Mouse (Mus musculus) layer of hippocampus, postnatal 14 days (tissue): ENCODE measurements at regions not wholly inside any gene's neighbourhood (a gene's known extent, or its start where the extent isn't known, plus 50 kb on each side); places are given as distances from the start of the nearest gene placed in this dataset.

ENCODE experiments used
- DNase-seq, 2 experiments: peaks; one replicate each; pipeline ENCODE4 v3.0.0; 2021 to 2022; ENCODE audit warnings: low spot score in 2 of 2, mixed read lengths in 1 of 2

- DNase-seq: no peak
These were observed 84.2 kb upstream of the Calm2 start for GRCm38 (mm10) chr17:87530818-87531410.

DNA sequence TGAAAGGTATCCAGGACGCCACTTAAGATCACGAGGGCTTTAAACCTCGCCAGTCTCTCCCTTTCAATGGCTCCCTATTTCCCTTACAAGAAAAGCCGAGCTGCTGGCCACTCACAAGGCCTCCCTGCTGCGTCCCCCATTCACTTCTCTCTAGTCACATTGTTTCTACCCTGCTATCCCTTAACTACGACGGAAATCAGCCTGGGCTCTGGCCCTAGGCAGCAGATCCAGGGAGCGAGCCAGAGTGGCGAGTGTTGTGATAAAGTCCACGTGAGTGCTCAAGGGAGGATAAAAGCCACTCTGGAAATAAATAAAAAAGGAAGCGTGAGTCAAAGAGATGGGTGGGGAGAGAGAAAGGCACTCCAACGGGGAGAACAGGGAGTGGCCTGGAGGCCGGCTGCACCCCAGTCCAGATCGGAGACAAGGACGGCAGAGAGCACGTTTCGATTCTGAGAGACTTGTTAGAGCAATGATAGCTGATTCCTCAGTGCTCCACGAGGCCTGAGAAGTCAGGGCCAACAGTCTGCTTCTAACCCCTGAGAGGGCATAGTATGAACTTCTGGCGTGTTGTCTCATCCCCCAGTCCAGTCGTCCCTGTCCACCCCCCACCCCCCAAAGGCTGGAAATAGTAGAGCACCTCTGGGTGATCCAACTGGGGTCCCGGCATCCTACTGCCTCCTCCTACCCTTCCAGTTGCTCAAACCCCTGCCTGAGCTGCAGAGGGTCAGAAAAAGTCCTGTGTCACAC, 84.8 kb upstream of the Calm2 start:
- peak in 1 of 2 experiments; percentile 12 for DNase-seq

DNA sequence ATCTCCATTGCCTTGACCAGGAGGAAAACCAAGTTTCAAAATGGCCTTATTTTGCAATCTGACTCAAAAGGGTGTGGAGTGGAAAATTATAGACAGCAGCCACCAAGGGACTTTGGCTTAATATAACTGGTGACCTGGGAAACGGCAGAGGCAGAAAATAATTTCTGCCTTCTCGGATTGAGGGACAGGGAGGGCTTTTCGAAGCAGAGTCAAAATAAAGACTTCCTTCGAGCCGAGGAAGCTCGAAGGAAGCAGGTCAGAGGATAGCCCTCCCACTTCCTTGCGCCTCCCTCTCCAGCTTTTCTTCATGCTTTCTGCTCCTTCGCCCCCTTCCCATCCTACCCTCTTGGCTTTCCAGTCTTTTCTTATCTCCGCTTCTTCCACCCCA, 85.4 kb upstream of the Calm2 start:
- no peak for DNase-seq

- peak in 1 of 2 experiments; percentile 6 for DNase-seq
These were observed 86.0 kb upstream of the Calm2 start for GRCm38 (mm10) chr17:87532762-87533161.

DNA sequence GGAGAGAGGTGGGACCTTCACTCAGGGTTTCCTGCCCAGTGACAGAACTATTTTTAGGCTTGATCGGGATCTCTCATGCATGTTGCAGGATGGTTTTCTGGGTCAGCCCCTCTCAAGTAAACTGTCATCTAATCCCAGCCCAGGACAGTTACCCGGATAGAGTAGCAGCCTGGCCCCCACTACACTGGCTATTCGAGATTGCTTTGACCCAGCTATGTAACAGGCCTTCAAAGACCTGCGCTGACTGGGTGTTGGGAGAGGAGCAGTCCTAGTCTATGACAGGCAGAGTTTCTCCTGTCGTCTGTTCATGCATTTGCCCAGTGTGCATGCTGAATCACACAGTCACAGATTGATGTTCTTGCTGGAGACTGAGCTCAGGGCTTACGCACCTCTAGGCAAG, 86.2 kb upstream of the Epcam start:
- no peak for DNase-seq

DNA sequence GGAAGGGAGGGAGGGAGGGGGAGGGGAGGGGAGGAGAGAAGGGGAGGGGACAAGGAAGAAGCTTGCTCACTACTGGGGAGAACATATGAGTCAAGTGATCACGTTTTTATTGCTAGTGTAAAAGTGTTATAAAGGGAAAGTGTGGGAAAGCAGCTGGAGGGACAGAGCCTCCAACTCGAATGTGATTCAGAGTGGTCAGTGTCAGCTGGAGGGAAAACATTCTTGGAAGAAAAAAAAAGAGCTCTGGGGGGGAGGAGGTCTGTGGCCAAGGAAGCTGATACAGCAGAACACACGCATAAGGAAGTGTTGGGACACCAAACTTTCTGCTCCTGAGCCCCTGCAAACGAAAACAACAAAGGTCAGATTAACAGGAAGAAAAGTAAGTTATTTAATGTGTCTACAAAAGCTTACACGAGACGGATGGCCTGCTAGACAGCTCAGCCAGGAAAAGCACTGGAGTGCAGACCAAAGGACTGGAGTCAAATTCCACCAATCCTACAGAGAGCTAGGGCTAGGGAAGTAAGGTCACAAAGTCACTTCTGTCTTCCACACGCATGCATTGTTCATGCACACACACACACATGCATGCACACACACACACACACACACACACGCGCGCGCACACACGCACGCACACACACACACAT, 85.1 kb upstream of the Epcam start:
- no peak for DNase-seq

DNA sequence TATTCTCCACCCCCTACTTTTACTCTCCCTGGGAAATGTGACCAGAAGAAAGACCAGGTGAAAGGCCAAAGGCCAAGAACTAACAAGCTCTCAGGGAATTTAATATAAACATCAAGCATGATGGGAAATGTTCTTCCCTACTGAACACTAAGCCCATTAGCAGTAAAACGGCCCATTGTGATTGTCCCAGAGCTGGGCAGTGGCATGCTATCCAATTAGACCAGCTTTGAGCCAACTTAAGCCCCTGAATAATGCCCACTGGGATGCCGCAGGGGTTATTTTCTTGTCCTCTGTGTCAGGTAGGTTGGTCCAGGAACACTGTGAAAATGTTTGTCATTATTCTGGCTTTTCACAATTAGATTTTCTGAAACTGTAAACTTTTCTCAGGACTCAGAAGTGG, 81.2 kb upstream of the Epcam start:
- DNase-seq: no peak

DNA sequence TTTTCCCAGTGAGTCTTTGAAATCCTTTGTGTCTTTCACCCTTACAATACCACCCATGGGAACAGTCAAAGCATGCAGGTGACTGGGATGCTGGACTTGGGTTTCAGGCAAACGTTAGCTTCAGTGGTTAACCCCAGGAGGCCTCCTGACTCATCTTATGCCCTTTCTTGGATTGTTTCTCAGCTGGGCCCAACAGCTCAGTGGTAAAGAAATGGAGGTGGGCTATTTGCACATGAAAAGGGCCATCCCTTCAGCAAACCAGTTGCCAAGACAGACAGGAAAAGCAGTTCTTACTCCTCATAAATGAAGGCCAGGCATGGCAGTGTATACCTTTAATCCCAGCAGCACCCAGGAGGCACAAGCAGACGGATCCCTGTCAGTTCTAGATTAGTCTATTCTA, 77.4 kb upstream of the Epcam start:
- no peak for DNase-seq

GRCm38 (mm10) chr17:87559641-87560040, 76.1 kb upstream of the Epcam start:
- DNase-seq: no peak

- DNase-seq: no peak
These were observed 74.9 kb upstream of the Epcam start for GRCm38 (mm10) chr17:87560923-87561322.

GRCm38 (mm10) chr17:87563375-87563774, 72.4 kb upstream of the Epcam start:
- DNase-seq: peak; percentile 15 to 33

DNA sequence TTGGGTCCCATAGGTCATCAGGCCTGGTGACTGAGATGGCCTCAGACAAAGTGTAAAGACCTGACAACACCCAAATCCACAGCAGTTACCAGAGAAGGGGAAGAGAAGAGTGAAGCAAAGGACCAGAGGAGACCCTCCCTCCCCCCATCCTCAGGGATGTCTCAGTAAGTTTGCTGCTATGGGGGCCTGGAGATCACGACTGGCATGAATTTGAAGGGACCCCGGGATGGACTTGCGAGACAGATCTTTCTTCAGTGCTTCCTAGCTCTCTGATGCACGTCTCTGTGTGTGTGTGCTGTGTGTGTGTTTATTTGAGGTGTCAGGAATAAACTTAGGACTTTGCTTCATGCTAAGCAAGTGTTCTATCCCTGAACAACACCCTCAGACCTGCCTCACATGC, 70.1 kb upstream of the Epcam start:
- no peak for DNase-seq

- no peak for DNase-seq
These were observed 69.5 kb upstream of the Epcam start for GRCm38 (mm10) chr17:87566296-87566695.

DNA sequence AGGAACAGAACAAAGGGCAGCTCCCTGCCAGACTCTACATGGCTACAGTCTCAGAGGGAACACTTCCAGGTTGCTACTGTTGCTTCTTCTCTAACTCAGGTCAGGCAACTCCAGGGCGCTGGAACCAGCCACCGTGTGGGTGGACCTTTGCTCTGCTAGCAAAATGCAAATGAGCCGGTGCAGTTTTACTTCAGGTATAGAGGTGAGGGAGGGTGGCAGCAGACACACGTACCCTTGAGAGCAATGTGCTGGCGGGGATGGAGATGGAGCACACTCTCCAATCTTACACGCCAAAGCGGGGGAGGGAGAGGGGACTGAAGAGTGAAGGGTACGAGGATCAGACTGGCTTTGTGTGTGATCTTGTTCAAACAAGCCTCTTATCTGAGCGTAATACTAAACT, 68.8 kb upstream of the Epcam start:
- DNase-seq: no peak

DNA sequence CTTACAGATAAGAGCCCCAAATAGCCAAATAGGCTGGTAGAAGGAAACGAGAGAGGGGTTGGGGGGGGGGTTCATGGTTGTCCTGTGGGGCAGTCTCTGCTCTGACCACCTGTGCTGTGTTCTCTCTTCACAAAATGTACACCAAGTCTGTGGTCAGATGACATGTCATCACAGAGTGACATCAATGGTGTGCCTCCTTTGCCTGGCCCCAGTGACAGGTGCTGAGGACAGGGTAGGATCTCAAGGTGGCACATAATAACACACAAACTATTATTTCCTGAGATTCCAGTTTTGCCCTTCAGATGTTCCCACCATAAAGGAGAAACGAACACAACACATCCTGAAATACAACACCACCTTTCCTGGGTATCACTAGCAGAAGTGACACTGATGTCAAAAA, 68.3 kb upstream of the Epcam start:
- no peak for DNase-seq

DNA sequence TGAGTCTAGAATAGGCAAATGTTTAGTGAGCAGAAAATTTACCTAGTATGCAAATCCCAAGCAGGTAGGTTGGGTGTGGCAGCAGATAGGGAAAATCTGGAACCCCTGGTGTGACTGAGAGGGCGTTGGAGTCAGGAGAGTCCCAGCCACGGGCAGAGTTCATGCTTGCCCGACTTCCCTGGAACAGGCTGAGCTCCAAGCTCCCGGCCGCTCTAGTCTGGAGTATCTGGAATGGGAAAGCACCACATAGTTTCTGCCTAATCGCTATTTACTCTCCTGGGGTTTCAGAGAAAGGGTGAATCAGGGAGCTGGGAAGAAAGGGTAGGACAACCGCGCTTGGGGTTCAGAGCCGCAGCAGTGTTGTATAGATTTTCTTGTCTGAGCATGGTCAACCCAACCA, 65.8 kb upstream of the Epcam start:
- DNase-seq: no peak

DNA sequence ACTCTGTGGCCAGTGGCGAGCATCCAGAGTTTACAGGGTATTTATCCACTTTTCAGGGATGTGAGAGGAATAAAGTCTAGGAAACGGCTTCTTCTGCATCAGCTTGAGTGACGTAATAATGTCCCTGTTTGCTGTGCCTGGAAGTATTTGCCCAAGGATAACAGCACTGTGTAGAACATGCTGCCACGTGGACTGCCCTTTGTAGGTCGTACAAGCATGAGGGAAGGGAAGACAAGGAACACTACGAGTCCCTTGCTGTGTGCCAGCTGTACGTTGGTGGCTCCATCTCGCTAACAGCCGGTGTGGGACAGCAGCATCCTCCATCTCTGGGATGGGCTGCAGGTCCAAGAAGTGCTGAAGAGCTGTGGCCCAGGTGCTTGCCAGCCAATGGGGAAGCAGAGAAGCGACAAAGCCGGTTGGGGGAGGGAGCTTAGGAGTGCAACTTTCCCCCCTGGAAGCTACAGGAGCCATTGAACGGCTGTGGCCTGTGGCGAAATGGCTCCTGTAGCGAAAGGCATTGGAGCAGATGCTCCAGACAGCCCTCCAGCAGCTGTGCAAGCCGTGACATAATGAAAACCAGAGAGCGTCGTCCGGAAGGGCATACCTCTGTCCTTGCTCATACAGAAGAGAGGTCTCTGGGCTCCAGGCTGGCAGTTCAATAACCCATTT, 65.0 kb upstream of the Epcam start:
- peak in 1 of 2 experiments; percentile 9 for DNase-seq

DNA sequence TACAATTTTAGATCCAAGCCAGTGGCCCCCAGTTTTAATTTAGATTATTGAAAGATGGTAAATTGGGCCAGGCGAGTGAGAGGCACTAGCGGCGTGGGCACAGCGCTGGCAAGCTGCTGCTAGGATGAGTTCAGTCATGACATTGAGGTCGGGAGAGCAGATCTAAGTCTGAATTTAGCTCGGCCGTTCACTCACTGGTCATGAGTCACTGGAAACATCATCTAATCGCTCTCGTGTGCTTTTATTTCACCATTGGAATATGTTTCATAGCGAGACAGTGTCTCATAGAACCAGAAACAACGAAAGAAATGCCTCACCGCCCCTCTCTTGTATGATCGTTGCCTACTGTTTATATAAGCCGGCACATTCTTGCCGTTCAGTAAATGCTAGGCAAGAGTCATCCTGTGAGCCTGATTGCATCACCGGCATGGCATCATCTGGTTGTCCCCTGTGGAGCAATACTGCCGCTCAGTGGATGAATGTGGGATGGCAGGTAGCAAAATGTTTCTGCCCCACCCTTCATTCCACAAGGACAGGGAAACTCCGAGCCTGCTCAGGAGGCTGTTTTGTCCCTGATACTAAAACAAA, 64.3 kb upstream of the Epcam start:
- peak; percentile 95 to 96 for DNase-seq

DNA sequence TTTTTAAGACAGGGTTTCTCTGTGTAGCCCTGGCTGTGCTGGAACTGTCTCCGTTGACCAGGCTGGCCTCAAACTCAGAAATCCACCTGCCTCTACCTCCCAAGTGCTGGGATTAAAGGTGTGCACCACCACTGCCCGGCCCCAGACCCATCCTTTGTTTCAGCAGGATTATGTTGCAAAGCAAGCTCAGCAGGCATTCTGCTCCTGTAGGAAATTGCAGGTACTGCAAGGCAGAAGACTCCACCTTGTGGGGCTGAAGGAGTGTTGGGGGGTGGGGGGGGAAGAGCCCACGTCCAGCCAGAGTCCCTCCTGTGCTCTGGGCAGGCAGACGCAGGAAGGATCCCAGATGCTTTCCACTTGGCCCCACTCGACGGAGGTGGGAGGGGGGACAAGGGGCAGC, 52.2 kb upstream of the Epcam start:
- DNase-seq: no peak

- DNase-seq: no peak
These were observed 50.4 kb upstream of the Epcam start for GRCm38 (mm10) chr17:87585355-87585754.
